Mouse (Mus musculus) stomach, embryonic 14.5 days (tissue): ENCODE data around the gene Arhgap29. TPM values are rescaled to one million over a fixed set of nuclear protein-coding genes. Genes with fewer than 3 reads are reported as not detected.

Experiments
- ATAC-seq: fragments of 200-750 bp; cut with Nextera tagmentation; 2 replicates; pipeline ENCODE4 v1.8.0; 2017; ENCODE audit warnings: low read depth, moderate TSS enrichment; ENCODE audit not compliant: insufficient number of reproducible peaks, insufficient read depth, low FRiP score
- H3K27ac ChIP-seq: fragments of 300-500 bp; sonication (generic); 2 replicates; pipeline ENCODE4 v1.5.1; 2014; ENCODE audit warnings: mild to moderate bottlenecking, low read length, moderate library complexity, mixed read lengths
- H3K27me3 ChIP-seq: fragments of 300-500 bp; sonication (generic); 2 replicates; pipeline ENCODE4 v1.6.1; 2014; ENCODE audit warnings: low read length, control low read depth, mixed read lengths; ENCODE audit not compliant: control insufficient read depth, insufficient read depth
- H3K36me3 ChIP-seq: fragments of 300-500 bp; sonication (generic); 2 replicates; pipeline ENCODE4 v1.6.1; 2014; ENCODE audit warnings: mild to moderate bottlenecking, control low read depth, low read length, moderate library complexity, mixed read lengths; ENCODE audit not compliant: control insufficient read depth, insufficient read depth
- H3K4me1 ChIP-seq: fragments of 300-500 bp; sonication (generic); 2 replicates; pipeline ENCODE4 v1.6.1; 2014; ENCODE audit warnings: low read length, control low read depth, mixed read lengths; ENCODE audit not compliant: control insufficient read depth, insufficient read depth
- H3K4me2 ChIP-seq: fragments of 300-500 bp; sonication (generic); replicated peaks from 2 replicates; pipeline ENCODE4 v1.6.1; 2014; ENCODE audit warnings: low read depth, low read length, control low read depth
- H3K4me3 ChIP-seq: fragments of 300-500 bp; sonication (generic); 2 replicates; pipeline ENCODE4 v1.5.1; 2014; ENCODE audit warnings: low read depth, low read length, control low read depth
- H3K9ac ChIP-seq: fragments of 300-500 bp; sonication (generic); replicated peaks from 2 replicates; pipeline ENCODE4 v1.6.1; 2014; ENCODE audit warnings: low read depth, mild to moderate bottlenecking, control low read depth, low read length, moderate library complexity, mixed read lengths
- H3K9me3 ChIP-seq: fragments of 300-500 bp; sonication (generic); 2 replicates; pipeline ENCODE4 v1.6.1; 2016; ENCODE audit warnings: low read depth, low read length, control low read depth; ENCODE audit not compliant: control insufficient read depth
- WGBS: fragments of 180-500 bp; shearing (Covaris S2); extraction: QIAGEN DNeasy Blood & Tissue Kit; methylation state at CpG from one replicate; pipeline ENCODE4 v1.1.7; 2014; 5-methylcytosine and 5-hydroxymethylcytosine counted together
- polyA plus RNA-seq: library from polyadenylated mRNA; unstranded; fragments of >200 nt; fragmentation: Nextera tagmentation; extraction: Ambion mirVana; gene quantifications from 2 replicates; pipeline ENCODE4 v1.2.1, GENCODE M21; 2014

Arhgap29 gene
- polyA plus RNA-seq, result 59.9 and 63.4 TPM in 2 replicates

DNA sequence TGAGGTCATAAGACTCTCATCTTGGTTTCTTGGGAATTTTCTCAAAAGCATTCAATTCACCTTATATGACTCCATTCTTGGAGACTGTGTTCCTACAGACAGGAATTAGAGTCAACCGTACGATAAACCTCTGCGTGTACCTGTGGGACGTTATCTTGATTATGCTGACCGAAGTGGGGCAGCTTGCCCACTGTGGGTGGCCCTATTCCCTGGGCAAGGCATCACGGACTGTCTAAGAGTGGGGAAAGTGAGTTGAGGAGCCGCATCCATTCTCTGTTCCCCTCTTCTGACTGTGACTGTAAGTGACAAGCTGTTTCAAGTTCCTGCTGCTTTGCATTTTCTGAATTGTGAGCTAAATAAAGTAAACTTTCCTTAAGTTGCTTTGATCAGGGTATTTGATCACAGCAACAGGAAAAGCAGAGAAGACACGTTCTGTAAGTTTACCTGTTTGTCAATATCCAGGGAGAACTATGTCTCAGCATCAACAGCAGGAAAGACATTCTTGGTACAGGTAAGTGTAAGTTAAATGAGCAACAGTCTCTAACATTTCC is at the start of gene Arhgap29:
Gene Arhgap29, plus strand, starts transcription at position 501 of the 551 bp plus-strand sequence.
- peak within 1 kb of the TSS; percentile 77 for H3K4me2 ChIP-seq
- peak within 1 kb of the TSS; percentile 33; the same call in 1 of the 2 replicates for H3K27ac ChIP-seq
- WGBS, result 93% methylated on average over 8 of the region's 8 CpGs
- peak within 1 kb of the TSS; percentile 72 for H3K4me3 ChIP-seq
- no peaks in the 10 kb centered on the region for H3K9me3 ChIP-seq
- H3K4me1 ChIP-seq, result 0 out of 2 replicates have a peak, but pooled peaks cover 4% of the 10 kb centered on the region
- no peaks in the 10 kb centered on the region for H3K36me3 ChIP-seq
- peak within 1 kb of the TSS; percentile 65 for H3K9ac ChIP-seq
- ATAC-seq, result no peak
- no peaks in the 10 kb centered on the region for H3K27me3 ChIP-seq

DNA sequence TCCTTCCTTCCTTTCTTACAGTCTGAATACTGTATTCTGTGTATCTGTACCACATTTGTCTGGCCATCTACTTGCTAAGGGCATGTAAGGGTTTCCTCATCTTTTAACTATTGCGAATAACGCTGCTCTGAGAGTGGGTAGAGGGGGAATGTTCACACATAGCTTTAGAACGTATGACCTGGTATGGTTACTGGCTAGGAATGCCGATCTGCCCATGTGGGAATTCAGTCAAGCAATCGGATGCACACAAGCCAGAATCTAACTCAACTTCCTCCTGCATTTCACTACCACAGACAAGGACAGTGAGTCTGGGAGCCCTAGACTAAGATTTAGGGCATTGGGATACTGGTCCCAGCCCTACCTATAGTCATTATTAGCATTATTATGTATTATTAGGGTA is 49.6 kb upstream of the Arhgap29 start:
- Histone ChIP-seq H3K4me2 (no peak overlapping the region), H3K4me3 (no peak overlapping the region), H3K27me3 (no peaks in the 10 kb centered on the region), H3K4me1 (no peaks in the 10 kb centered on the region; the same call in 1 of the 2 replicates), H3K9me3 (no peaks in the 10 kb centered on the region), H3K9ac (no peak overlapping the region), H3K36me3 (no peaks in the 10 kb centered on the region), H3K27ac (no peak overlapping the region)
- WGBS, result 77% methylated on average over 5 of the region's 5 CpGs
- no peak for ATAC-seq

DNA sequence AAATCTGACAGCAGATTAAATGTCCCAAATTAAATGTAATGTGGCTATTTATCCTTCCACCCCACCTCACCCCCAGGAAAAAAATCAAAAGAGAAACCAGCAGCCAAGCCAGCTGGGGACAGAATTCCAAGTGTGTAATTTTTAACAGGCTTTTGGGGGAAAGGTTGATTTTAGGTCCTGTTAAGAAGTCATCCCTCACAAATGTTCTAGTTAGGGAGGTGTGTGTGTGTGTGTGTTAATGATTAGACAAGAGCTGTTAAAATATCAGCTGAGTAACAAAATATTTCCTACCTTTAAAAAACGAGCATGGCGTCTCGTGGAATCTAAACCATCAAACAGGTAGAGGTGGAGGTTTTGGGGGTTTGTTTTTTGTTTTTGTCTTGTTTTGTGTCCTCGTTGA is 49.1 kb upstream of the Arhgap29 start:
- Histone ChIP-seq H3K4me2 (no peak overlapping the region), H3K36me3 (no peaks in the 10 kb centered on the region), H3K9me3 (no peaks in the 10 kb centered on the region), H3K9ac (no peak overlapping the region), H3K27me3 (no peaks in the 10 kb centered on the region), H3K4me1 (no peaks in the 10 kb centered on the region; the same call in 1 of the 2 replicates), H3K4me3 (no peak overlapping the region), H3K27ac (no peak overlapping the region)
- ATAC-seq, result no peak
- WGBS, result 49% methylated on average over 4 of the region's 4 CpGs

DNA sequence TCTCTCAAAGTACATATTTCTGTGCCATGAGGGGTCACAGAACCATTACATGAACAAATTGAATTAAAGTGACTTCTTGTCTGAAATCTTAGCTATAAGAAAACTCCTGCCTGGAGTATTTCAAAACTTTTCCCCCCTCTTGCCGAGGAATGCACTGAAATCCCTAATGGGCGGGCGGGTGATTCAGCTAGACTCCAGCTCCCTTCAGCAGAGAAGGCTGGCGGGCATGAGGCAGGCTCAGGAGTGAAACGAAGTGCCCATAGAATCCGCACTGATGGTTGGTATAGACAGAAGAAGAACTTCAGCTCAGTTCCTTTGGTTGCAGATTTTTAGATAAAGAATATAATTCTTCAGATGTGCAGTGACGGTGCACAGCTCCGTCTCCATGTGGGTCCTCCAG is 48.6 kb upstream of the Arhgap29 start:
- no peaks in the 10 kb centered on the region for H3K9me3 ChIP-seq
- no peak for ATAC-seq
- H3K4me1 ChIP-seq, result no peaks in the 10 kb centered on the region; the same call in 1 of the 2 replicates
- WGBS, result 58% methylated on average over 8 of the region's 8 CpGs
- H3K27ac ChIP-seq, result no peak overlapping the region
- H3K36me3 ChIP-seq, result no peaks in the 10 kb centered on the region
- no peak overlapping the region for H3K4me2 ChIP-seq
- H3K27me3 ChIP-seq, result no peaks in the 10 kb centered on the region
- no peak overlapping the region for H3K4me3 ChIP-seq
- H3K9ac ChIP-seq, result no peak overlapping the region

DNA sequence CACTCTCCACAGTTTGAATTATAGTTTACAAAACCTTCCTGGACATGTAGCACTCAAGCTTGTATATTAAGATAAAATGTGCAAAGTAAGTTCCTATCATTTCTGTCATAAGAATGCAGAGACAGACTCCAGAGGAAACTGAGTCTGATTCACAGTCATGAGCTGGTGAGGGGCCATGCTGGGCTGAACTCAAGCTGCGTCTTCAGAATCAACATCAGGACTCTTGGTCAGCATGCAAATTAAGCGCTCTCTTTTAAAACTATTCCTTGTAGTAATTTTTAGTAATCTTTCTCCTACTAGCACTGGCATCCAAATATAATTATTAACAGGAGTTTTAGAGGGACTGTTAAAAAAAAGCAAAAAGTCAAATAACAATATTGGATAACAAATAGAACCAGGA is 47.9 kb upstream of the Arhgap29 start:
- Histone ChIP-seq H3K4me2 (no peak overlapping the region), H3K27me3 (no peaks in the 10 kb centered on the region), H3K4me3 (no peak overlapping the region), H3K36me3 (no peaks in the 10 kb centered on the region), H3K4me1 (no peaks in the 10 kb centered on the region; the same call in 1 of the 2 replicates), H3K9me3 (no peaks in the 10 kb centered on the region), H3K9ac (no peak overlapping the region), H3K27ac (no peak overlapping the region)
- ATAC-seq, result no peak
- WGBS, result 93% methylated on average over 2 of the region's 2 CpGs

DNA sequence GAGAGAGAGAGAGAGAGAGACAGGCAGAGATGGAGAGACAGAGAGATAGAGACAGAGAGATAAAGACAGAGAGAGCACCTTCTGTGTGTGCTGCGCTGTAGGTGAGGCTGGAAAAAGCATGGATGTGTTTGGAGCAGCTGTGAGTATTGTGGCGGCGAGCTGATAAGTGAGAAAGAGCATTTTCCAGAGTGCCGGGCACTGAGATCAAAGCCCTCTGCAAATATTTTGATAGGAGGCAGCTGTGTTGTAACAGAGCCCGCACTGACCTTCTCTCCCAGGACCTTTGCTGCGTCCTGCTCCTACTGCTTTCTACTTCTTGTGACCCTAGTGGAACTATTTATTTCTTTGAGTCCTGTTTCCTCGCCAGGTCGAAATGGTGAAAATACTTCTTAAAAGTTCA is 45.7 kb upstream of the Arhgap29 start:
- Histone ChIP-seq H3K36me3 (no peaks in the 10 kb centered on the region), H3K9ac (no peak overlapping the region), H3K4me3 (no peak overlapping the region), H3K4me1 (no peaks in the 10 kb centered on the region; the same call in 1 of the 2 replicates), H3K9me3 (no peaks in the 10 kb centered on the region), H3K4me2 (no peak overlapping the region), H3K27me3 (no peaks in the 10 kb centered on the region), H3K27ac (no peak overlapping the region)
- 0 out of 2 replicates have a peak, but pooled peaks have one; percentile 58 for ATAC-seq
- 20% methylated on average over 8 of the region's 8 CpGs for WGBS

DNA sequence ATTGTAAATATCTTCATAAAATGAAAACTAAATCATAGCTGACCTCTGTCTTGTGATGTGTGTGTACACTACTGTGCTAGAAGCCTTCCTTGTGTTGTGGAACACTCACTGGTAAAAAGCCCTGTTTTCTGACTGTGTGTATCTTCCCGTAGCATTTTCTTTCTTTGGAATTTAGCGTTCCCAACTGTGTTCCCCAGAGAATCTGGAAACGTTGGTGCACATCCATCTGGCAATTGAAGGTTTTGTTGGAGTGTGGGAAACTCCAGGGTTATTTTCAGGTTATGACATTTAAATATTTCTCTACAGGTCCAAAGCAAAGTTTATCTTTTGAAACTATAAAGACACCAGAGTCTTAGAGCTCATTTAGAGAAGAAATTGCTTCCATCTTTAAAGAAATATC is 43.2 kb upstream of the Arhgap29 start:
- Histone ChIP-seq H3K27ac (no peak overlapping the region), H3K36me3 (no peaks in the 10 kb centered on the region), H3K27me3 (no peaks in the 10 kb centered on the region), H3K4me3 (no peak overlapping the region), H3K9ac (no peak overlapping the region), H3K4me2 (no peak overlapping the region), H3K4me1 (no peaks in the 10 kb centered on the region), H3K9me3 (no peaks in the 10 kb centered on the region)
- ATAC-seq, result no peak
- WGBS, result 47% methylated on average over 3 of the region's 3 CpGs

DNA sequence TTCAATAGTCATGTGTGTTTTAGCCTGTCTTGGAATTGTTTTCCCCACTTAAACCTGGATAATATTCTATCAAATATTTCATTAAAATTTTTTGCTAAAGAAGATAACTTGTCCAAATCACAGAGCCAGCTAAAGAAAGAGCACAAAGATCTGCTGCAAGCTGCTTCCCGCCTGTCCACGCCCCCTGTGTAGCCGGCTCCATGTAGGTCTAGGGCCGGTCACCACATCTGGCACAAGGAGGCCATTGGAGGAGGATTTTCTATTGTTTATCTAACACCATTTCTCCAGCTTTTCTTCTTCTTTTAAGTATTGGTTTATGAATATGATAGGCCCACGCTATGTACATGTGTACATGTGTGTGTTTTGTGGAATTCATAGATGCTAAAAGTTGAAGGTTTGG is 38.9 kb upstream of the Arhgap29 start:
- Histone ChIP-seq H3K27ac (no peak overlapping the region), H3K4me2 (no peak overlapping the region), H3K27me3 (no peaks in the 10 kb centered on the region), H3K9me3 (no peaks in the 10 kb centered on the region), H3K4me1 (no peaks in the 10 kb centered on the region), H3K9ac (no peak overlapping the region), H3K4me3 (no peak overlapping the region), H3K36me3 (no peaks in the 10 kb centered on the region)
- WGBS, result 82% methylated on average over 5 of the region's 5 CpGs
- no peak for ATAC-seq
